Mouse (Mus musculus) CD4-positive helper T cell, adult 2 months (primary cell): ENCODE data around the gene Trpm8.

Experiments
- DNase-seq: peaks from one replicate; pipeline ENCODE4 v3.0.0-alpha.2; 2012; ENCODE audit warnings: low read depth, missing footprints, low spot score

Gene Trpm8

GRCm38 (mm10) chr1:88284946-88285320 is 7.5 kb downstream of the Trpm8 start:
- DNase-seq: no peak

- no peak for DNase-seq
Observed at GRCm38 (mm10) chr1:88285652-88286051, 8.2 kb downstream of the Trpm8 start.

- DNase-seq: no peak
Observed at GRCm38 (mm10) chr1:88286136-88286845, 8.8 kb downstream of the Trpm8 start.

GRCm38 (mm10) chr1:88286887-88287696 is 9.6 kb downstream of the Trpm8 start:
- no peak for DNase-seq

DNA sequence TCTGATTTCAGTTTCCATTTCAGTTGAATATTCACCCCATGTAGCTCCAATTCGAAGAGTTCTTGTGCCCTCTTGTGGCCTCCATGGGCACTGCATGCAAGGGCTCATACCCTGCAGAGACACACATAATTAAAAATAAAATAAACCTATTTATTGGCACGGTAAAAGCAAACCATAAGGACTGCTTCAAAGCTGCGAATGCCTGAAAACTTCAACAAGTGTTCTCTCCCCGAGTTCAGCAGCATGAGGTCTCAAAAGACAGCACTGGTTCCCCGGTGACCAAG is 10.2 kb downstream of the Trpm8 start:
- DNase-seq: peak; percentile 74

- no peak for DNase-seq
Observed at GRCm38 (mm10) chr1:88288056-88288788, 10.8 kb downstream of the Trpm8 start.

DNA sequence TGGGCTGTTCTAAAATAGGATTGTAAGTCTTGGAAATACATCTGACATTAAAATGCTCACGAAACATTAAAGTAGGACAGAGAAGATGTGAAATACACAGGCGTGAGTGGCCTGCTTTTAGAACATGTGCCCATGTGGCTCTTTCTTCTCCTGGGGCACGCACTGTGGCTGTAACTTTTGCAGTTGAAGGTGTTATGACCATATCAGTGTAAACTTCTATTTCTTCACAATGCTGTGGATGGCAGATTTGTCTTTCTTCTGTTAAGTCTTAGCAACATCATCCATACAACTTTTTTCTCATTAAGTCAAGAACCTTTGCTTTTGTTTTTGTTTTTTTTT is 11.3 kb downstream of the Trpm8 start:
- DNase-seq: no peak

DNA sequence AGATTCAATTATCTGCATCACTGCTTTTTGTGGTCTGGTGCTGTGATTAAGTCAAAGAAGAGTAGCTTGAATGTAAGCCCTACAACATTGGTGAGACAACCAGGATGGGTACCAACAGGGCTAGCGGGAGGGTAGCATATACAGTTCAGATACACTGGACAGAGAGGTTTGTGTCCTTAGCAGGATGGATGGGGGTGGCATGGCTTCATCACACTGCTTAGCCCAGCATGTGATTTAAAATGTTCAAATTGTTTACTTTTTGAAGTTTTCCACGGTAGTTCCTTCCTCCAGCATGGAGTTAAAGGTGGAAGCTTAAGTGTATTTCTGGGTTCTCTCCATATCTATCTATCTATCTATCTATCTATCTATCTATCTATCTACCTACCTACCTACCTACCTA is 11.7 kb downstream of the Trpm8 start:
- peak; percentile 2 for DNase-seq

DNA sequence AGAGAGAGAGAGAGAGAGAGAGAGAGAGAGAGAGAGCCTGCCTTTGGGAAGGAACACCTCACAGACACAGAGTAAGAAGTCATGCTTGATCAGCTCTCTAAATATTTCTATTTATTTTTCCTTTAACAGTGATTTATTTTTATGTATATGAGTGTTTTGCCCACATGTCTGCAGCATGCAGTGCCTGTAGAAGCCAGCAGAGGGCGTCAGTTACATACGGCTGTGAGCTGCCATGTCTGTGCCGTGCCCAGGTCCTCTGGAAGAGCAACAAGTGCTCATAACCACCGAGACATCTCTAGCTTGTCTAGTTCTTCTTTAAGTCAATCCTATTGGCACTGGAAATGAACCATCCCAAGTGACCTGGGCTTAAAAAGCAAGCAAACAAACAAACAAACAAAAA is 12.5 kb downstream of the Trpm8 start:
- DNase-seq: peak; percentile 72

DNA sequence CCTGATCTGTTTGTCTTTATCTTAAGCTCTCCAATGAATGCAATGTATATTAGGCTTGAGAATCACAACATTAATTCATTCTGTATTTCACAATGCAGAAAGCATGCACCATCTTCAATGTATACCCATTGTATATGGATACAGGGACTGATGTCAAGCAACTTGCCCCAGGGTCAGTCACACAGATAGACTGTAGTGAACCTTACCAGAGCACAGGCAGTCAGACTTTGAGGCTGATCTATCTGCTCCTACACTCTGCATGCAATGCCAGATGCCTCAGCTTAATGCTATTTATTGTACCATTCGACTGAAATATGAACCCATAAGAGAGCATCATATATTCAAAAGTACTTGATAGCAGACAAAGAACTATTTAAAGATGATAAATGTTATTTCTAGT is 13.1 kb downstream of the Trpm8 start:
- no peak for DNase-seq

DNA sequence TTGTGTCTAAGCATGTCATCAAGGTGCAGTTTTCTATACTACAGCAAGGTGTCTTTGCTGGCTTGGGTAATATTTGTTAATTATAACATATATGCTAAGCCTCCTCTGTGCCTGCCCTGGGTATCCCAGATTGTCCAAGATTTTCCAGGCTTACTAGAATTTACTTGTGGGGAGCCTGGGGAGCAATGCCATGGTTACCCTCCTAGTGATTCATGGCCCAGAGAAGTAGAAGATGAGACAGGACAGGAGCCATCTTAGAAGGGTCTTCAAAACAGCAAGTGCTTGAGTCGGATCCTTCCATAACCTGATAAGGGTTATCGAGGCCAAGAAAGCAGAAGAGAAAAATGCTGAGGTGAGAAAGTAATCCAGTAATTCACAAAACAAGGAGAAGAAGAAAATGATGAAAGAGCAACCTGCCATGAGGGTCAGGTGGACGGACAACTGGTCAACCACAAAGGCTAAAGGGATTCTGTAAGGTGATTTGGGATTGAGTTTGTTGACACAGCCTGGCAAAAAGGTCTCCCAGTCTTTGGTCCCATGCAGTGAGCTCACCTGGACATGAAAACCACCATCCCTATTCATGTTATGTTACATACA is 14.0 kb downstream of the Trpm8 start:
- DNase-seq: peak; percentile 7

- DNase-seq: peak; percentile 16
Observed at GRCm38 (mm10) chr1:88292057-88292456, 14.6 kb downstream of the Trpm8 start.

DNA sequence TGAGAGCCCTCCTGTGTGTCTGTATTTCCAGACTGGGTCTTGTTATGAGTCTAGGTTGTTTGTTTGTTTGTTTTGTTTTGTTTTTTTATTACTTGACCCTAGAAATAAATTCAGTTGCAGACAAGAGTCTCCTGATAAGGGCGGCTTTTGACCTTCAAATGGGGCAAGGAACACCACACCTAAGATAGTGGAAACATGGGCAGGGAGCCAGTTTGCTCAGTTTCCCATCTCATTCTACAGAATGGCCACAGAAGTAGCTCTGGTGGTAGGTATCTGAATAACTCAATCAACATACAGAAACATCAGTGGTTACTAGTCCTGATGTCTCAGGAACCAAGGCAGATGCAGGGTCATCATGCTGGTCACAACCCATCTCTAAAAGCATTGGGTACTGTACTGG is 17.2 kb downstream of the Trpm8 start:
- DNase-seq: no peak

DNA sequence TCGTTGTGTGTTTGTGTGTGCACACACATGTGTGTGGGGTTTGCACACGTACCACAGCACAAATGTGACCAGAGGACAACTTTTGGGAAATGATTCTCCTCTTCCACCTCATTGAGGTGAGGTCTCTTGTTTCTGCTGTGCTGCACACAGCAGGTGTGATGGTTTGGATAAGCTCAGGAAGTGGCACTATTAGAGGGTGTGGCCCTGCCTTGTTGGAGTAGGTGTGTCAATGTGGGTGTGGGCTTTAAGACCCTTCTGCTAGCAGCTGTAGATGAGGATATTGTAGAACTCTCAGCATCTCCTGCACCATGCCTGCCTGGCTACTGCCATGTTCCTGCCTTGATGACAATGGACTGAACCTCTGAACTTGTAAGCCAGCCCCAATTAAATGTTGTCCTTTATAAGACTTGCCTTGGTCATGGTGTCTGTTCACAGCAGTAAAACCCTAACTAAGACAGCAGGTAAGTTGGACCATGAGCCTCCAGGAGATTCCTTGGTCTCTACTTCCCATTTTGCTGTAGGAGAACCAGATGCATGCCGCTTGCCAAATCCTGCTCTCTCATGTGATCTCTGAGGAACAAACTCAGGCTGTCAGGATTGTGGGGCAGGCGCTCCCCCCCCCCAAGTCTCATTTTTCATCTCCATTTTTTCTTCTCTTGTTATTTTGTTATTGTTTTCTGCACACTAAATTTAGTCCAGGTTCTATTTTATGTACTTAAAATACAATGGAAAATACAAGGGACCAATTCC is 18.9 kb downstream of the Trpm8 start:
- peak; percentile 11 for DNase-seq

- DNase-seq: peak; percentile 7
Observed at GRCm38 (mm10) chr1:88297480-88298258, 20.2 kb downstream of the Trpm8 start.

- peak; percentile 22 for DNase-seq
Observed at GRCm38 (mm10) chr1:88298686-88299528, 21.4 kb downstream of the Trpm8 start.

DNA sequence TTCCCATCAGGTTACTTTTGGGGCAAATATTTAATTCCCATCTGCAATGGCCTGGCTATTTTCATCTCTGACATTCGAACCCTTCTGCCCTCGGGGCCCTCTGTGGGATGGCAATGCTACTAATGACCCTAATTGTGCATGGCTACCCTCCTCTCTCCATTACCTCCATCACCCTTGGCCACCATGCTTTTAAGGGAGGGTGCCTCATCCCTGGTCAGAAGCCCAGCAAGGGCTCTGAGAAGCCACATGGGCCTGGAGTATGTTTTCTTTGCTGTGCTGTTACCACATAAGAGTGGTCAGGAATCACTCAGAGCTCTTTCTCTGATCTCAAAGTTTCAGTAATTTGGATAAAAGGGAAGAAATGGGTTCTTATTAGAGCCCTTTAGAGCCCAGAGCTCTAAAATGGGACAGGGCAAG is 22.1 kb downstream of the Trpm8 start:
- DNase-seq: peak; percentile 21

- peak; percentile 13 for DNase-seq
Observed at GRCm38 (mm10) chr1:88300301-88301050, 23.0 kb downstream of the Trpm8 start.
